Mouse (Mus musculus): ENCODE results near the gene Gsk3a.
A peak's percentile ranks its signal among the peaks of the same experiment; 100 is the strongest.
"Not testable (repeated sequence)": the region's sequence is repeated elsewhere in the genome, so short reads cannot be mapped to it uniquely, and the experiment has no call there.

Gsk3a gene

GRCm38 (mm10) chr7:25272445-25273258, 35.0 kb upstream of the Gsk3a start:
- no peak for DNase-seq

- no peak for DNase-seq
These were observed 34.2 kb upstream of the Gsk3a start for GRCm38 (mm10) chr7:25271651-25272444.

- no peak for DNase-seq
These were observed 33.3 kb upstream of the Gsk3a start for GRCm38 (mm10) chr7:25270652-25271633.

GRCm38 (mm10) chr7:25269545-25270271, 32.1 kb upstream of the Gsk3a start:
- no peak for DNase-seq

GRCm38 (mm10) chr7:25269029-25269428, 31.4 kb upstream of the Gsk3a start:
- no peak for DNase-seq

- no peak for DNase-seq
These were observed 30.9 kb upstream of the Gsk3a start for GRCm38 (mm10) chr7:25268588-25268987.

GRCm38 (mm10) chr7:25267751-25268463, 30.3 kb upstream of the Gsk3a start:
- peak; percentile 98 for DNase-seq

- DNase-seq, result peak; percentile 96
These were observed 29.7 kb upstream of the Gsk3a start, which contains the start of gene Cic for GRCm38 (mm10) chr7:25267301-25267750. Cic (plus strand) TSS chr7:25267704.

- DNase-seq, result no peak
These were observed 28.7 kb upstream of the Gsk3a start for GRCm38 (mm10) chr7:25266180-25266962.

GRCm38 (mm10) chr7:25265743-25266142, 28.1 kb upstream of the Gsk3a start:
- DNase-seq, result not testable (repeated sequence)

GRCm38 (mm10) chr7:25263968-25264870, 26.6 kb upstream of the Gsk3a start:
- no peak for DNase-seq

- DNase-seq, result no peak
These were observed 24.2 kb upstream of the Gsk3a start for GRCm38 (mm10) chr7:25261896-25262295.

- DNase-seq, result no peak
These were observed 14.2 kb upstream of the Gsk3a start for GRCm38 (mm10) chr7:25251822-25252221.

GRCm38 (mm10) chr7:25251071-25251791, 13.6 kb upstream of the Gsk3a start:
- DNase-seq, result peak; percentile 46

- DNase-seq, result peak; percentile 97
These were observed 12.7 kb upstream of the Gsk3a start, which contains the start of gene Erf for GRCm38 (mm10) chr7:25250141-25250972. Erf (minus strand) TSS chr7:25250761.

- peak; percentile 79 for DNase-seq
These were observed 11.9 kb upstream of the Gsk3a start for GRCm38 (mm10) chr7:25249314-25250140.

All from right cerebral cortex, postnatal 14 days (tissue).